Mouse (Mus musculus) E14TG2a.4 (cell line): ENCODE data around the gene Hspg2.

Experiments used
- H3K27me3 ChIP-seq: 2 replicates; pipeline ENCODE4 v1.6.1; 2014; ENCODE audit warnings: low read length, control low read depth; ENCODE audit not compliant: insufficient read depth
- H3K36me3 ChIP-seq: 2 replicates; pipeline ENCODE4 v1.6.1; 2014; ENCODE audit warnings: low read length, control low read depth; ENCODE audit not compliant: insufficient read depth
- H3K4me1 ChIP-seq: replicated peaks from 2 replicates; pipeline ENCODE4 v1.6.1; 2014; ENCODE audit warnings: low read depth, low read length, control low read depth
- H3K4me3 ChIP-seq: replicated peaks from 2 replicates; pipeline ENCODE4 v1.5.1; 2014; ENCODE audit warnings: mild to moderate bottlenecking, low read length
- H3K9me3 ChIP-seq: 2 replicates; pipeline ENCODE4 v1.6.1; 2014; ENCODE audit warnings: low read length, control low read depth
- CTCF ChIP-seq: conservative IDR thresholded peaks from 2 replicates; pipeline ENCODE4 v1.5.1; 2014; ENCODE audit warnings: low read length
- NANOG ChIP-seq: IDR thresholded peaks from 2 replicates; pipeline ENCODE4 v1.6.1; 2014; ENCODE audit warnings: borderline replicate concordance, low read length, mixed read lengths
- POU5F1 ChIP-seq: IDR thresholded peaks from 2 replicates; pipeline ENCODE4 v1.6.1; 2014; ENCODE audit warnings: low read length, borderline replicate concordance

Hspg2 gene

GRCm38 (mm10) chr4:137594496-137595270, 126.1 kb downstream of the Hspg2 start:
- Histone ChIP-seq H3K4me1 (peaks cover 79% of the 10 kb centered on the region), H3K4me3 (peak overlapping the region; percentile 100), H3K27me3 (no peaks in the 10 kb centered on the region), H3K36me3 (peaks cover 42% of the 10 kb centered on the region), H3K9me3 (no peaks in the 10 kb centered on the region)
- TF ChIP-seq NANOG: no peak
- no peak for TF ChIP-seq POU5F1
- no peak for TF ChIP-seq CTCF

GRCm38 (mm10) chr4:137597098-137597630, 128.6 kb downstream of the Hspg2 start:
- Histone ChIP-seq H3K36me3 (peaks cover 66% of the 10 kb centered on the region), H3K4me1 (peaks cover 81% of the 10 kb centered on the region), H3K4me3 (peak overlapping the region; percentile 100), H3K27me3 (no peaks in the 10 kb centered on the region), H3K9me3 (no peaks in the 10 kb centered on the region)
- TF ChIP-seq NANOG (peak; percentile 30; the same call in 1 of the 2 replicates), CTCF (no peak), POU5F1 (no peak)

- peaks cover 78% of the 10 kb centered on the region for H3K36me3 ChIP-seq
- no peaks in the 10 kb centered on the region for H3K27me3 ChIP-seq
- H3K4me1 ChIP-seq: peaks cover 81% of the 10 kb centered on the region
- H3K4me3 ChIP-seq: peak overlapping the region; percentile 100
- TF ChIP-seq POU5F1: no peak
- TF ChIP-seq CTCF: no peak
- no peak for TF ChIP-seq NANOG
- no peaks in the 10 kb centered on the region for H3K9me3 ChIP-seq
Measured at GRCm38 (mm10) chr4:137598577-137598976, 130.0 kb downstream of the Hspg2 start.

GRCm38 (mm10) chr4:137603449-137604171, 135.0 kb downstream of the Hspg2 start:
- Histone ChIP-seq H3K27me3 (no peaks in the 10 kb centered on the region), H3K9me3 (no peaks in the 10 kb centered on the region), H3K4me3 (peak overlapping the region; percentile 27), H3K36me3 (peaks cover 98% of the 10 kb centered on the region), H3K4me1 (peaks cover 88% of the 10 kb centered on the region)
- TF ChIP-seq POU5F1 (no peak), CTCF (no peak), NANOG (no peak)

- TF ChIP-seq POU5F1: no peak
- no peak for TF ChIP-seq CTCF
- no peak for TF ChIP-seq NANOG
- Histone ChIP-seq H3K4me1 (peaks cover 77% of the 10 kb centered on the region), H3K4me3 (no peak overlapping the region), H3K27me3 (no peaks in the 10 kb centered on the region), H3K36me3 (peaks cover 98% of the 10 kb centered on the region), H3K9me3 (no peaks in the 10 kb centered on the region)
Measured at GRCm38 (mm10) chr4:137607023-137607422, 138.5 kb downstream of the Hspg2 start.

- Histone ChIP-seq H3K27me3 (no peaks in the 10 kb centered on the region), H3K4me3 (no peak overlapping the region), H3K9me3 (no peaks in the 10 kb centered on the region), H3K36me3 (peaks cover 100% of the 10 kb centered on the region), H3K4me1 (peaks cover 68% of the 10 kb centered on the region)
- TF ChIP-seq NANOG (no peak), POU5F1 (no peak), CTCF (no peak)
Measured at GRCm38 (mm10) chr4:137609281-137609680, 140.7 kb downstream of the Hspg2 start.

GRCm38 (mm10) chr4:137609702-137610101, 141.1 kb downstream of the Hspg2 start:
- no peaks in the 10 kb centered on the region for H3K27me3 ChIP-seq
- TF ChIP-seq CTCF (no peak), POU5F1 (no peak)
- peaks cover 100% of the 10 kb centered on the region for H3K36me3 ChIP-seq
- H3K9me3 ChIP-seq: no peaks in the 10 kb centered on the region
- H3K4me1 ChIP-seq: peaks cover 65% of the 10 kb centered on the region
- H3K4me3 ChIP-seq: no peak overlapping the region

- H3K4me3 ChIP-seq: no peak overlapping the region
- H3K9me3 ChIP-seq: no peaks in the 10 kb centered on the region
- peaks cover 99% of the 10 kb centered on the region for H3K36me3 ChIP-seq
- no peak for TF ChIP-seq CTCF
- H3K27me3 ChIP-seq: no peaks in the 10 kb centered on the region
- H3K4me1 ChIP-seq: peaks cover 63% of the 10 kb centered on the region
Measured at GRCm38 (mm10) chr4:137610256-137610655, 141.7 kb downstream of the Hspg2 start.
